Mouse (Mus musculus): Measurements from ENCODE around the gene Dpp9.

- no peak for TF ChIP-seq MEF2A (IDR thresholded peaks at IDR 0.05; ENCODE audit: borderline replicate concordance, low read depth, low read length)
- no peak for TF ChIP-seq USF1 (IDR thresholded peaks at IDR 0.05; ENCODE audit: low read depth, low read length)
- TF ChIP-seq MXI1 (IDR thresholded peaks at IDR 0.05; ENCODE audit: low read depth, low read length) = no peak
- TF ChIP-seq POLR2A (IDR thresholded peaks at IDR 0.05; ENCODE audit: low read depth, low read length) = no peak
- no peak for TF ChIP-seq ZMIZ1 (IDR thresholded peaks at IDR 0.05; ENCODE audit: low read depth, low read length)
These were observed 36.0 kb upstream of the Dpp9 start for GRCm38 (mm10) chr17:56254695-56255094.
